Mouse (Mus musculus): ENCODE data around the gene Fam216a. TPM values are rescaled to one million over a fixed set of nuclear protein-coding genes. Genes with fewer than 3 reads are reported as not detected.

Fam216a gene
- polyA plus RNA-seq, 1 experiment from 2014 or later = 115 TPM

GRCm38 (mm10) chr5:122401303-122401640, 29.1 kb upstream of the Fam216a start:
- 31% methylated on average over 8 of the region's 8 CpGs for WGBS
- no peaks in the 10 kb centered on the region for H3K9me3 ChIP-seq
- H3K27ac ChIP-seq (replicated peaks) = no peak overlapping the region
- H3K4me2 ChIP-seq (replicated peaks) = no peak overlapping the region
- no peaks in the 10 kb centered on the region for H3K4me1 ChIP-seq
- no peak overlapping the region for H3K4me3 ChIP-seq
- H3K27me3 ChIP-seq = no peaks in the 10 kb centered on the region
- H3K9ac ChIP-seq (replicated peaks) = no peak overlapping the region
- peaks cover 74% of the 10 kb centered on the region for H3K36me3 ChIP-seq
- ATAC-seq (ENCODE audit: low FRiP score, low read depth) = no peak

- ATAC-seq (ENCODE audit: low FRiP score, low read depth) = no peak
- H3K36me3 ChIP-seq = peaks cover 69% of the 10 kb centered on the region
- 86% methylated on average over 18 of the region's 18 CpGs for WGBS
Measured at GRCm38 (mm10) chr5:122400628-122401302, 28.6 kb upstream of the Fam216a start.

GRCm38 (mm10) chr5:122399871-122400270, 27.7 kb upstream of the Fam216a start:
- no peak for ATAC-seq (ENCODE audit: low FRiP score, low read depth)
- Histone ChIP-seq H3K27me3 (no peaks in the 10 kb centered on the region), H3K4me3 (no peak overlapping the region), H3K4me1 (no peaks in the 10 kb centered on the region; the same call in 1 of the 2 replicates), H3K36me3 (peaks cover 60% of the 10 kb centered on the region), H3K4me2 (replicated peaks) (no peak overlapping the region), H3K27ac (replicated peaks) (no peak overlapping the region), H3K9me3 (no peaks in the 10 kb centered on the region), H3K9ac (replicated peaks) (no peak overlapping the region)
- 93% methylated on average over 8 of the region's 8 CpGs for WGBS

More at GRCm38 (mm10) chr5:122400628-122401302, 28.6 kb upstream of the Fam216a start:
- Histone ChIP-seq H3K4me1 (no peaks in the 10 kb centered on the region), H3K27ac (replicated peaks) (no peak overlapping the region), H3K9ac (replicated peaks) (no peak overlapping the region), H3K27me3 (no peaks in the 10 kb centered on the region), H3K4me2 (replicated peaks) (no peak overlapping the region), H3K9me3 (no peaks in the 10 kb centered on the region), H3K4me3 (no peak overlapping the region)

- H3K4me1 ChIP-seq = peaks cover 11% of the 10 kb centered on the region
- ATAC-seq (ENCODE audit: low FRiP score, low read depth) = no peak
- H3K27me3 ChIP-seq = no peaks in the 10 kb centered on the region
- H3K4me2 ChIP-seq (replicated peaks) = no peak overlapping the region
- WGBS = 89% methylated on average over 8 of the region's 8 CpGs
- H3K9me3 ChIP-seq = no peaks in the 10 kb centered on the region
- no peak overlapping the region for H3K27ac ChIP-seq (replicated peaks)
- no peak overlapping the region for H3K4me3 ChIP-seq
- no peak overlapping the region for H3K9ac ChIP-seq (replicated peaks)
- peaks cover 37% of the 10 kb centered on the region for H3K36me3 ChIP-seq
Measured at GRCm38 (mm10) chr5:122397495-122397894, 25.3 kb upstream of the Fam216a start.

- H3K4me1 ChIP-seq = peaks cover 14% of the 10 kb centered on the region
- ATAC-seq (ENCODE audit: low FRiP score, low read depth) = no peak
- H3K9ac ChIP-seq (replicated peaks) = no peak overlapping the region
- H3K9me3 ChIP-seq = no peaks in the 10 kb centered on the region
- WGBS = 83% methylated on average over 10 of the region's 10 CpGs
- no peak overlapping the region for H3K27ac ChIP-seq (replicated peaks)
- no peak overlapping the region for H3K4me3 ChIP-seq
- H3K36me3 ChIP-seq = peaks cover 30% of the 10 kb centered on the region
- no peak overlapping the region for H3K4me2 ChIP-seq (replicated peaks)
- no peaks in the 10 kb centered on the region for H3K27me3 ChIP-seq
Measured at GRCm38 (mm10) chr5:122396791-122397190, 24.6 kb upstream of the Fam216a start.

GRCm38 (mm10) chr5:122393887-122394286, 21.7 kb upstream of the Fam216a start:
- 52% methylated on average over 2 of the region's 2 CpGs for WGBS
- no peak overlapping the region for H3K27ac ChIP-seq (replicated peaks)
- H3K9me3 ChIP-seq = no peaks in the 10 kb centered on the region
- H3K36me3 ChIP-seq = peaks cover 14% of the 10 kb centered on the region
- no peak overlapping the region for H3K4me3 ChIP-seq
- no peak overlapping the region for H3K4me2 ChIP-seq (replicated peaks)
- H3K4me1 ChIP-seq = peaks cover 14% of the 10 kb centered on the region
- no peak overlapping the region for H3K9ac ChIP-seq (replicated peaks)
- no peak for ATAC-seq (ENCODE audit: low FRiP score, low read depth)
- H3K27me3 ChIP-seq = no peaks in the 10 kb centered on the region

GRCm38 (mm10) chr5:122392227-122393004, 20.3 kb upstream of the Fam216a start:
- peaks cover 11% of the 10 kb centered on the region for H3K36me3 ChIP-seq
- WGBS = 15% methylated on average over 19 of the region's 19 CpGs
- ATAC-seq (ENCODE audit: low FRiP score, low read depth) = no peak
- peak overlapping the region; percentile 4; the same call in 1 of the 2 replicates for H3K27ac ChIP-seq (replicated peaks)
- peak overlapping the region; percentile 66 for H3K4me3 ChIP-seq
- peaks cover 14% of the 10 kb centered on the region for H3K4me1 ChIP-seq
- no peaks in the 10 kb centered on the region for H3K27me3 ChIP-seq
- no peaks in the 10 kb centered on the region for H3K9me3 ChIP-seq
- H3K9ac ChIP-seq (replicated peaks) = peak overlapping the region; percentile 77
- peak overlapping the region; percentile 86 for H3K4me2 ChIP-seq (replicated peaks)

GRCm38 (mm10) chr5:122391786-122392180, 19.6 kb upstream of the Fam216a start, which contains the start of gene Arpc3:
TSS of gene Arpc3 (plus strand) at chr5:122391878.
- Histone ChIP-seq H3K27me3 (no peaks in the 10 kb centered on the region), H3K4me3 (peak within 1 kb of the TSS; percentile 66), H3K36me3 (peaks cover 5% of the 10 kb centered on the region), H3K4me1 (peaks cover 14% of the 10 kb centered on the region), H3K9me3 (no peaks in the 10 kb centered on the region), H3K4me2 (replicated peaks) (peak within 1 kb of the TSS; percentile 86), H3K9ac (replicated peaks) (peak within 1 kb of the TSS; percentile 77), H3K27ac (replicated peaks) (peak within 1 kb of the TSS; percentile 4; the same call in 1 of the 2 replicates)
- under 1% methylated on average over 39 of the region's 39 CpGs for WGBS
- peak; percentile 73; the same call in 1 of the 2 replicates for ATAC-seq (ENCODE audit: low FRiP score, low read depth)

GRCm38 (mm10) chr5:122391178-122391785, 19.1 kb upstream of the Fam216a start:
- ATAC-seq (ENCODE audit: low FRiP score, low read depth) = no peak
- peak overlapping the region; percentile 86 for H3K4me2 ChIP-seq (replicated peaks)
- no peak overlapping the region for H3K27ac ChIP-seq (replicated peaks)

GRCm38 (mm10) chr5:122390671-122391070, 18.5 kb upstream of the Fam216a start:
- Histone ChIP-seq H3K9ac (replicated peaks) (no peak overlapping the region), H3K4me3 (no peak overlapping the region), H3K9me3 (no peaks in the 10 kb centered on the region), H3K36me3 (no peaks in the 10 kb centered on the region), H3K27me3 (no peaks in the 10 kb centered on the region), H3K27ac (replicated peaks) (no peak overlapping the region), H3K4me2 (replicated peaks) (no peak overlapping the region), H3K4me1 (peaks cover 14% of the 10 kb centered on the region)
- no peak for ATAC-seq (ENCODE audit: low FRiP score, low read depth)

More at GRCm38 (mm10) chr5:122391178-122391785, 19.1 kb upstream of the Fam216a start:
- Histone ChIP-seq H3K4me3 (peak overlapping the region; percentile 66), H3K9me3 (no peaks in the 10 kb centered on the region), H3K27me3 (no peaks in the 10 kb centered on the region), H3K36me3 (no peaks in the 10 kb centered on the region), H3K4me1 (peaks cover 14% of the 10 kb centered on the region), H3K9ac (replicated peaks) (peak overlapping the region; percentile 77; the same call in 1 of the 2 replicates)
- WGBS = 61% methylated on average over 16 of the region's 16 CpGs

- H3K4me2 ChIP-seq (replicated peaks) = no peak overlapping the region
- H3K9ac ChIP-seq (replicated peaks) = no peak overlapping the region
- no peaks in the 10 kb centered on the region for H3K9me3 ChIP-seq
- H3K4me1 ChIP-seq = peaks cover 14% of the 10 kb centered on the region
- no peak overlapping the region for H3K27ac ChIP-seq (replicated peaks)
- ATAC-seq (ENCODE audit: low FRiP score, low read depth) = no peak
- 90% methylated on average over 5 of the region's 5 CpGs for WGBS
- no peak overlapping the region for H3K4me3 ChIP-seq
- H3K27me3 ChIP-seq = no peaks in the 10 kb centered on the region
- H3K36me3 ChIP-seq = no peaks in the 10 kb centered on the region
Measured at GRCm38 (mm10) chr5:122390006-122390405, 17.8 kb upstream of the Fam216a start.
